ENCODE assay signal across 10 mouse cellular contexts in genomic region chr15:82164061-82164399, GRCm38 (mm10). TPM values are rescaled to one million over a fixed set of nuclear protein-coding genes. Genes with fewer than 3 reads are reported as not detected.
DNase-seq lines count a peak whose midpoint lies in the region; ATAC-seq and TF ChIP-seq lines count a peak whose summit lies in the region.
"Had no signal": no experiment of that assay in that cellular context is flagged by ENCODE, and none has a peak within 500 bp of the region (broad histone marks: within the 10 kb centered on the region; RNA-seq: fewer than 3 reads in every experiment).

No protein-coding gene starts in this region.

- H3K4me2 ChIP-seq in kidney, postnatal 0 days (ENCODE audit: low read length): no peak overlapping the region
- H3K4me2 ChIP-seq in embryonic facial prominence, embryonic 15.5 days (replicated peaks): no peak overlapping the region
- H3K4me2 ChIP-seq: embryonic facial prominence, embryonic 12.5 days had no signal

- DNase-seq in CD4-positive, CD25-positive, alpha-beta regulatory T cell, adult 2 months (ENCODE audit: low read depth, low spot score): peak; percentile 47
- no peak for DNase-seq in kidney, postnatal 0 days (ENCODE audit: low spot score)
- no peak for DNase-seq in kidney, adult 8-10 months
- DNase-seq in layer of hippocampus, adult 9-10 months (ENCODE audit: low spot score): no peak
- no peak for DNase-seq in adrenal gland, postnatal 4 days (ENCODE audit: low spot score in 2 of 2)
- DNase-seq: adrenal gland, adult 2 months had no signal

- WGBS in kidney, postnatal 0 days: 57% methylated on average over 4 of the region's 4 CpGs
- 57% methylated on average over 4 of the region's 4 CpGs for WGBS in embryonic facial prominence, embryonic 15.5 days

- no peak overlapping the region for H3K9ac ChIP-seq in kidney, postnatal 0 days (ENCODE audit: low read depth, low read length)
- no peak overlapping the region for H3K9ac ChIP-seq in embryonic facial prominence, embryonic 15.5 days
- H3K9ac ChIP-seq: embryonic facial prominence, embryonic 12.5 days had no signal

- no peak for ATAC-seq in CD4-positive, CD25-positive, alpha-beta regulatory T cell, adult 4 months
- no peak for ATAC-seq in kidney, postnatal 0 days (replicated peaks; ENCODE audit: low FRiP score, low read depth)
- ATAC-seq in embryonic facial prominence, embryonic 15.5 days (ENCODE audit: insufficient number of reproducible peaks, low FRiP score, low TSS enrichment, low read depth): no peak
- ATAC-seq in megakaryocyte progenitor cell, adult 5-6 weeks (replicated peaks; ENCODE audit: poor library complexity): peak; percentile 57

- peak overlapping the region; percentile 37 for H3K27ac ChIP-seq in kidney, postnatal 0 days
- 0 out of 2 replicates have a peak overlapping the region, but pooled peaks have one; percentile 22 for H3K27ac ChIP-seq in embryonic facial prominence, embryonic 15.5 days (replicated peaks)
- H3K27ac ChIP-seq: embryonic facial prominence, embryonic 12.5 days had no signal

- H3K9me3 ChIP-seq in kidney, postnatal 0 days (replicated peaks; ENCODE audit: low read length): no peaks in the 10 kb centered on the region
- H3K9me3 ChIP-seq in embryonic facial prominence, embryonic 15.5 days (replicated peaks): no peaks in the 10 kb centered on the region
- H3K9me3 ChIP-seq: embryonic facial prominence, embryonic 12.5 days had no signal

- H3K4me1 ChIP-seq in kidney, postnatal 0 days (replicated peaks; ENCODE audit: insufficient read depth, low read length): peaks cover 40% of the 10 kb centered on the region
- peaks cover 66% of the 10 kb centered on the region for H3K4me1 ChIP-seq in embryonic facial prominence, embryonic 15.5 days

- H3K27me3 ChIP-seq in kidney, postnatal 0 days (ENCODE audit: insufficient read depth, low read length): no peaks in the 10 kb centered on the region
- H3K27me3 ChIP-seq in embryonic facial prominence, embryonic 15.5 days: no peaks in the 10 kb centered on the region
- H3K27me3 ChIP-seq: embryonic facial prominence, embryonic 12.5 days had no signal

- no peak; the same call in 1 of the 2 replicates for TF ChIP-seq CTCF in kidney, postnatal 0 days (IDR thresholded peaks at IDR 0.05; ENCODE audit: low read depth)

- no peaks in the 10 kb centered on the region for H3K36me3 ChIP-seq in kidney, postnatal 0 days (ENCODE audit: insufficient read depth, low read length)
- no peaks in the 10 kb centered on the region for H3K36me3 ChIP-seq in embryonic facial prominence, embryonic 15.5 days
- H3K36me3 ChIP-seq: embryonic facial prominence, embryonic 12.5 days had no signal

- H3K4me3 ChIP-seq in kidney, postnatal 0 days (replicated peaks; ENCODE audit: low read depth, low read length): no peak overlapping the region
- no peak overlapping the region for H3K4me3 ChIP-seq in embryonic facial prominence, embryonic 15.5 days (replicated peaks)
- H3K4me3 ChIP-seq: embryonic facial prominence, embryonic 12.5 days had no signal

RNA-seq across cellular contexts. Expression of gene Srebf2, which starts 17.0 kb away (rescaled TPM):
- polyA plus RNA-seq in CD4-positive, CD25-positive, alpha-beta regulatory T cell, adult 4 months (2017; shearing (Covaris generic)): 10 to 100 TPM; 32.2 to 56.0 TPM
- 89.0 and 98.5 TPM in 2 replicates for polyA plus RNA-seq in kidney, postnatal 0 days (2015; fragmentation: Nextera tagmentation; extraction: Ambion mirVana)
- polyA plus RNA-seq in embryonic facial prominence, embryonic 15.5 days (2015; fragmentation: Nextera tagmentation; extraction: Ambion mirVana): 159 and 162 TPM in 2 replicates
- 24.7 and 28.3 TPM in 2 replicates for total RNA-seq in megakaryocyte progenitor cell, adult 5-6 weeks (2015)
- 21.0 and 23.7 TPM in 2 replicates for total RNA-seq in megakaryocyte progenitor cell, adult 5-6 weeks (2017)
- 10 to 100 TPM; 54.6 to 71.7 TPM for total RNA-seq in adrenal gland, postnatal 4 days (2021)

RNA-seq across cellular contexts. Expression of gene Ccdc134, which starts 36.3 kb away (rescaled TPM):
- polyA plus RNA-seq in CD4-positive, CD25-positive, alpha-beta regulatory T cell, adult 4 months (2017; shearing (Covaris generic)): 10 to 100 TPM; 18.5 to 26.0 TPM
- polyA plus RNA-seq in kidney, postnatal 0 days (2015; fragmentation: Nextera tagmentation; extraction: Ambion mirVana): 10.7 and 11.9 TPM in 2 replicates
- polyA plus RNA-seq in embryonic facial prominence, embryonic 15.5 days (2015; fragmentation: Nextera tagmentation; extraction: Ambion mirVana): 27.6 and 31.1 TPM in 2 replicates
- total RNA-seq in megakaryocyte progenitor cell, adult 5-6 weeks (2015): 5.5 and 10.4 TPM in 2 replicates
- 19.6 and 29.7 TPM in 2 replicates for total RNA-seq in megakaryocyte progenitor cell, adult 5-6 weeks (2017)
- total RNA-seq in adrenal gland, postnatal 4 days (2021): 10 to 100 TPM; 11.1 to 11.3 TPM

RNA-seq across cellular contexts. Expression of gene Shisa8, which starts 48.6 kb away (rescaled TPM):
- polyA plus RNA-seq in CD4-positive, CD25-positive, alpha-beta regulatory T cell, adult 4 months (2017; shearing (Covaris generic)): not detected
- polyA plus RNA-seq in kidney, postnatal 0 days (2015; fragmentation: Nextera tagmentation; extraction: Ambion mirVana): 0.66 and 0.96 TPM in 2 replicates
- 1.5 and 2.9 TPM in 2 replicates for polyA plus RNA-seq in embryonic facial prominence, embryonic 15.5 days (2015; fragmentation: Nextera tagmentation; extraction: Ambion mirVana)
- 0.10 and 0.12 TPM in 2 replicates for total RNA-seq in megakaryocyte progenitor cell, adult 5-6 weeks (2015)
- total RNA-seq in megakaryocyte progenitor cell, adult 5-6 weeks (2017): 0.27 and 3.2 TPM in 2 replicates
- under 1 TPM; 0.70 to 0.79 TPM for total RNA-seq in adrenal gland, postnatal 4 days (2021)
